Mouse (Mus musculus): ENCODE results near the gene Plekhg4.

Gene Plekhg4

DNA sequence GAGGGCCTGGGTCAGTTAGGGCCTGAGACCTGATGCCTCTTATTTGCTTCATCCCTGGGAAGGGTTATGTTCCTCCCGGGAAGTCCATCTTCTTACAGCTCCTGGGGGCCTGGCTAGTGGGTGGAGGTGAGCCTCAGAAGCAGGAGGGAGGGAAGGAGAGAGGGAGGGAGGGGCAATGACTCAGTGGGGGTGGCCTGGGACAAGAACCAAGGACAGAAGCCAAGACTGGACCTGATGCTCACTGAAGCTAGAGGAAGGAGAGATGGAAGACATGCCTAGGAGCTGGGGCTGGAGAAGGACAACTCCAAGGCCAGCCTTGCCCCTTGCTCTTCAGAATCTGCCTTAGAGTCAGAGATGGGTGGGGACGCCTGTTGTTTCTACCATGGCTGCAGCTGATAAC is at the start of gene Plekhg4:
Gene Plekhg4, plus strand, starts transcription at position 243 of the 400 bp plus-strand sequence.
- no peak for DNase-seq

DNA sequence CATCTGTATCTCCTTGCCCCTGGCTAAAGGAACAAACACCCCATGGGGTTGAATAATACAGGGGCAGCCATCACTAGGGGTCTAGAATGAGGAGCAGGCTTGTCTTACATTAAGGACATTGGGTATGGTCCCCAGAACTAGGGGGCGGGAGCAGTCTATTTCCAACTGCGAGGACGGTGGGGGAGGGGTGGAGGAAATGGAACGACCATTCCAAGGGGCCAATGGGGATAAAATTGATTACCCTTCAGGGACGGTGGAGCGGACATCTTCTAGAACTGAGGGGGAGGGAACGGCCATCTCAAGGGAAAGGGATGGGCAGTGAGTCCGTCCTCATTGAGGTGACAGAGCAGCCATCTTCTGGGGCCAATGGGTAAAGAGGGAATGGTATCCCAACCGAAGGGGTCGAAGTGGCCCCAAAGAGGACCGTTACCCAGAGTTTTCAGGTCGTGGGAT is 47.4 kb upstream of the Plekhg4 start:
- peak; percentile 56 for DNase-seq

DNA sequence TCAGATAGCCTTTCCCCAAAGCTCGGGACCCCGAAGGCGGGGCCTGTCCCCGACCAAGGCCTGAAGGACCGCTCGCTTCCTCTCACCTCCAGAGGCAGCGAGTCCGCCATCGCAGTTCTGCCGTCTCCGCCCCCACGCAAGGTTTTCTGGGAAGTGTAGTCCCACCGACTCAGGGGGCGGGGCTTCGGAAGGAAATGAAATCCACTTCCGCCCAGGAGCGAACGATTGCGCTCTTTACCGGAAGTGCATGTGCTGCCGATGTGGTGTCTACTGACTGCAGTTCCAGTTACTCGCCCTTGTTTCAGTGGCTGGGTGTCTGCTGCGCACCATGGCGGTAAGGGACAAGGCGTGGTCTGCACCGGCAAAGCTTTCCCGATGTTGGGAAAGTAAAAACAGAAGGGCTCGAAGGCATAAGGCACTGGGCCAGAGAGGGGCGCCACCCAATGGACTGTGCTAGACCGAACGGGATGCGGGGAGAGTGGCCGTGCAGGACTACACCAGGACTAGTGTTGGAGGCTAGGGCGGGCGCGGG is 46.9 kb upstream of the Plekhg4 start, which contains the start of the genes Lrrc29 and Tmem208:
Gene Lrrc29, minus strand, starts transcription at position 138 of the 532 bp plus-strand sequence.
Gene Tmem208, plus strand, starts transcription at position 214 of the 532 bp plus-strand sequence.
- peak; percentile 99 for DNase-seq

DNA sequence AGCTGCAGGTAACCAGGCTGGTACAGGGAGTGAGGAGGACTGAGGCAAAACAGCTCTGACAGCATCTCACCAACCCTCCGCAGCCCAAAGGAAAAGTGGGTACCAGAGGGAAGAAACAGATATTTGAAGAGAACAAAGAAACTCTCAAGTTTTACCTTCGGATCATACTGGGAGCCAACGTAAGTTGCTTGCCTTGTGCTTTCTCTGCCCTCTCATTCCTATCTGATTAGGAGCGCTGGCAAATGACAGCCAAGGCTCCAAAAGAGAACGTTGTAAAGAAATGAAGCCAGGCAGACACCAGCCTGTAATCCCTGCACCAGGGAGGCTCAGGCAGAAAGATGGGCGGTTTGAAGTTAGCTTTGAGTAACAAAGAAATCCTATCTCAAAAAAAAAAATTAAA is 46.1 kb upstream of the Plekhg4 start:
- DNase-seq, result no peak

DNA sequence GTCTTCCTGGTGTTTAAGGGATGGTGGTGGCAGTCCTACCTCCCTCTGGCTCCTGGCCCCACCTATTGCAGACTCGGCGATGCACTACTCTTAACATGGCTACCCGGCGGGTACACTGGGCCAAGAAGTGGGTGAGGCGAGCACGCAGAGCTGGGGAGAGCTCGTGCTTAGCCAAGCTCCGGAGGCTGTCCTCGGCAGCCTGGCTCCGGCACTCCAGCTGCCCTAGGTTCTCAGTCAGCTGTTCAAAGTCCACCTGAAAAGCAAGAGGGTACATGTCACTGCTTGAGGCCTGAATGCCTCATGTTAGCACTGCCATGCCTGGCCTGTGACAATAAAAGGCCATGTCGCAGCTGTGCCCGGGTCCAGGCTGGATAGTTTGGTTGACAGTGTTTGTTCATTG is 42.7 kb upstream of the Plekhg4 start:
- DNase-seq, result no peak

DNA sequence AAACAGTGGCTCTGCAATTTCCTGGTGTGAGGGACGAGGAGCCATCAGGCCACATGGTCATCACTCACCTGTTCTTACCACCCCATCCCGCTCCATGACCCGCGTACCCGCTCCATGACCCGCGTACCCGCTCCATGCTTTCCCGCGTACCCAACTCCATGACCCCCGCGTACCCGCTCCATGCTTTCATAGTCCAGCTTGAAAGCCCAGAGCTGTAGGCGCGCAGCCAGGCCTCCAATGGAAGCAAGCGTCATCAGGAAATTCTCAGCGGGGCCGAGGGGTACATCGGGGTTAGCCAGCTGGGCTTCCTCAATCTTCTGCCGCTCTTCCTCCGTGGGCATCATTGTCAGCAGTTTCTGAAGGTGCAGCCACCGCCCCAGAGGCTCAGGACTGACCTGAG is 41.6 kb upstream of the Plekhg4 start:
- no peak for DNase-seq

DNA sequence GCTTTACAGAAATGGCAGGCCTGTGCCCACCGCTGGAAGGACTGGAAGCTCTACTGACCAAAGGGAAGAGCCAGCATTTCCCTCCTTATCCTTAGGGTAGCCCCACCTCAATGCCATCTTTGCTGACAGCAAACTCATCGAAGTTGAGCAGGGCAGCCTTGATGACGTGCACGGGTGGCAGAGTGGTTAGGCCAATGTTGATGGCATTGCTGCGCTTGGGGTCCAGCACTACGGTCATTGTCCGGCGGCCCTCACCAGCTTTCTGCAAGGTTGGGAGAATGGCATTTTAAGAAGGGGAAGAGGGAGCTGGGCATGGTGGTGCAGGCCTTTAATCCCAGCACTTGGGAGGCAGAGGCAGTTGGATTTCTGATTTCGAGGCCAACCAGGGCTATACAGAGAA is 41.1 kb upstream of the Plekhg4 start:
- no peak for DNase-seq

DNA sequence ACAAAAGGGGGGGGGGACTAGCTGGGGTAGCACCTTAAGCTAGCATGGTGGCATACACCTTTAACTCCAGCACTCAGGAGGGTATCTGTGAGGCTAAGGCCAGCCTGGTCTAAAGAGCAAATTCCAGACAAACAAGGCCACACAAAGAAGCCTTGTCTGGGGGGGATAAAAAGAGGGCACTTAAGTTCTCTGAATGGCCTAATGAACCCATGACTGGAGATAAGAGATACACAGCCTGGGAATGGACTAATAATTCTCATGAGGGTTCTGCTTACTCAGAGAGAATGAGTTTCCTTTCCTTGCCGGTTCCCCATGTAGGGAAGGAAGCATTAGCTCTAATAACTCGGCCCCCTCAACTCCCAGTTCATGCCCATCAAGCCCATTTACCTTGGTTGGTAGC is 40.6 kb upstream of the Plekhg4 start:
- no peak for DNase-seq

DNA sequence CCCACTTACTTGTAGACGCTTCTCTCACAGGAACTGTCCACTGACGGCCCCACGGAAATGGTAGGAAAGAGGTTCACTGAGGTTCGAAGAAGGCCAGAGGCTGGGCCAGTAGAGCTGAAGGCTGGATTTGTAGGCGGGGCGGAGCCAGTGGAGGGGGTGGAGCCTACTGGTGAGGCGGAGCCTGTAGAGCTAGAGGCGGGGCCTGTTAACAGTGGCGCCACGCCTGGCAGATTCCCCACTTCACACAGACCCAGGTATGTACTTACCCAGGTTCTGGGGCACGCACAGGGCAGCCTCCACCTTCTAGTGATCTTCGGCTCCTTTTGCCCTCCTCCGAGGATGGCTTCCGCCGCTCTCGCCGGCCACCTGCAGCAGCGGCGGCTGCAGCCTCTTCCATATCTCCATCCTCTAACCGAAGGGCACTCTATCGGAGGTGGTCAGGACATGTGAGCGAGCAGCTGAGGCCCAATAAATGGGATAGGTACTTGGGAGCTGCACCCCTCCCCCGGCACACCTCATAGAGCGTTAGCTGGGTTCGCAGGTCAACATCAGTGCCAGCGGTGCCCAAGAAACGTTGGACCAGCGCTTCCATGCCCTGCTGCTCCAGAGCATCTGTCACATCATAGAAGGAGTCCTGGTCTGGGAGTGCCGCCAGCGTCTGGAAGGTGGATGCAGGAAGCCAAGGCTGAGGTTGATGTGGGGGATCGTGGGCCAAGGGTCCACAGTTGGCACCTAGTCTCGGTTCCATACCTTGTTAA is 36.5 kb upstream of the Plekhg4 start:
- DNase-seq, result no peak

DNA sequence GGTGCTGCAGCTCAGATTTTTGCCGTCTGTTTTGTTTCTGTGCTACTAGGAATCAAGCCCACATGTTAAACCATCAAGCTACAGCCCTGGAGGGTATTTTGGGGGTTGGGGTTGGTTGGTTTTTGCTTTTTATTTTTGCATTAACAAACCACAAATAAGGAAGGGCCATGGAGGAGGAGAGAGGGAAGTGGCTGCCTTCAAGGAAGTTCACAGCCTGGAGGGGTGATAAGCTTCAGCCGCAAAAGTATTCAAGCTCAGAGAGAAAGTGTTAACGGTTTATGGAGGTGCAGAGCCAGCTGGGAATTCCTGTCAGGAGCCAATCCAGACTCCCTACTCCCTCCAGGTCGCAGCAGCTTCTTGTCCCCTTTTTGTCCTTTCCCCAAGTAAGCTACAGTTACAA is 34.1 kb upstream of the Plekhg4 start:
- DNase-seq, result no peak

DNA sequence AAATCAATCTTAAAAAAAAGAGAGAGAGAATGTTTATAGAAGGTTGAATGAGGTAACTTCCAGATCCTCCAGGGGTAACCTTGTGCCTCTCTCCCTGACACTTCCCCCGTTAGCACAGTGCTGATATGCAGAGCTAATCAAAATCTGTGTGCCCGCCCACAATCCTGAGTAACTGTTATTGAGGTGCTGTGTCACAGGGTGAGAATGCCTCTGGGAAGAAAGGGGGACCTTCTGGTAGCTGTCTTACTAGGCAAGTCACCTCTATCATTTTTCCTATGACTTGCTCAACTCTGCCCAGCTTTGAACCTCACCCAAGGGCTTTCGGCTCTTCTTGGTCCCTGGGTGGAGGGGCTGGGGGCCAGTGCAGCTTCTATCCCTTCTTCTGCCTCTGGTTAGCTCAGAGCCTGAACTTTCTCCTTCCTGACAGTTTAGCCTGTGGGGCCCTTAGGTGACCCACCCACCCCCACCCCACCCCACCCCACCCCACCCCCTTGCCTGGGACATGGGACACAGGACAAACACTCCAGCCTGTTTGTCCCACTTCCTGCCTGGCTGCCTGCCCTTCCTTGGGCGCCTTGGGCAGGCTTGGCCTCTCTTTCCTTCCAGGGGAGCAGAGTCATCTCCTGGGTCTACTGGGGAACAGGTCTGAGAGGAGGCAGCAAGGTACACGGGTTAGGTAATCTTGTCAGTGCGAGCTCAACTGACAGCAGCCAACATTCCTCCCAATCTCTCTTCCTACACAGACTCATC is 33.0 kb upstream of the Plekhg4 start:
- peak; percentile 49 for DNase-seq

DNA sequence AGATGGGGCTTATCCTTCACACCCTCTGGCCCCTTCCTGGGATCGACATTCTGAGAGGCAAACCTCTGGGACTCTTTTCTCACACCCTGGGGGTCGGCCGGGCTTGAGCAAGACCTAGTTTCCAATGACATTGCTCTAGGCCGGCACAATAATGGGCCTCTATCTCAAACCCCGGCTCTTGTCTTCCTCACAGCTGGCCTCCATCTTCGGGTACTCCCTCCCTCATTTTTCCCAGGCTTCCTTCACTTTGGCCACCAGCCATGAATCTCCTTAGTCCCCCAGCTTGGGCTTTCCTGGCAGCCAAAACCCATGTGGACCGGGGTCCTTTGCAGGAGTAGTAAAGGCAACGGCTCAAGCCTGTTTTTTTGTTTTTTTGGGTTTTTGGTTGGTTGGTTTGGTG is 31.7 kb upstream of the Plekhg4 start:
- no peak for DNase-seq

DNA sequence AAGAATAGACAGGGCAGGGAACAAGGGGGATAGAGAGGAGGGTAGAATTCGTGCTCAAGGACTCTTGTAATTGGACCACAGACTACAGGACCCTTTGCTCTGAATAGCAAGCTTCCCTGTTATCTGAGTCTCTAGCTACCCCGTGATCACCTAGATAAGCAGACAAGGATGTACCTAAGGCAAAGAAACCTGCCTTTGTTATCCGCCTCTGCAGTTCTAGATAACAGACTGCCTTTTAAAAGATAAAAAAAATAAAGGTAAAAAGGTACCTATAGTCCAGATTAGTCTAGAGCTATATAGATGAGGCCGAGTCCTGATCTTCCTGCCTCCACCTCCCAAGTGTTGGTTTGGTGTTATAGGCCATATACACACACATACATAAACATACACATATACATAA is 30.3 kb upstream of the Plekhg4 start:
- no peak for DNase-seq

DNA sequence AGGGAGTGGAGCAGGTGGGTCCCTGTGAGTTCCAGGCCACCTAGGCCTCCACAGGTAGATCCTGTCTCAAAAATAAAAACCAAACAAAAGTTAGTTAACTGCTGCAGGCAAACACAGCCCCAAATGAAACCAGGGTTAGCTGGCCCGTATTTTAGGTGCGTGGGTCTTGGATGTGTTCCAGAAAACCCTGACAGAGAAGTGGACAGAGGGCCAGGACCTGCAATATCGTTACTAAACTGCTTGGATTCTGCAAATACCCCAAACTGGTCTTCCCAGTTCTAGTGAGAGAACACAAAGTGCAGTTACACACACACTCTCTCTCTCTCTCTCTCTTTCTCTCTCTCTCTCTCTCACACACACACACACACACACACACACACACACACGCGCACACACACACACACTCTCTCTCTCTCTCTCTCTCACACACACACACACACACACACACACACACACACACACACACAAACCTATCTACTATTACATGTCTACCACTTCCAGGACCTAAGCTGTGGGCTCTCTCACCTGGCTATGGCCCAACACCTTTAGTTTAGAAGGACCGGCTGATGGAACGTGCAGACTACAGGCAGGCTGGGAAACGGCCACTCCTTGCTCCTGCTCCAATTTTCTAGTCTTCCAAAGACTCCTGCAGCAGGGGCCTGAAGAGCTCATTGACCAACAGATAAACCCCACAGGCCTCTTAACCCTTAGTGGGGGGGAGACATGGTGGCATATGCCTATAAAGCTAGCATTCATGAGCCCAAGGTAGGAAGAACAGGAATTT is 29.1 kb upstream of the Plekhg4 start:
- no peak for DNase-seq

DNA sequence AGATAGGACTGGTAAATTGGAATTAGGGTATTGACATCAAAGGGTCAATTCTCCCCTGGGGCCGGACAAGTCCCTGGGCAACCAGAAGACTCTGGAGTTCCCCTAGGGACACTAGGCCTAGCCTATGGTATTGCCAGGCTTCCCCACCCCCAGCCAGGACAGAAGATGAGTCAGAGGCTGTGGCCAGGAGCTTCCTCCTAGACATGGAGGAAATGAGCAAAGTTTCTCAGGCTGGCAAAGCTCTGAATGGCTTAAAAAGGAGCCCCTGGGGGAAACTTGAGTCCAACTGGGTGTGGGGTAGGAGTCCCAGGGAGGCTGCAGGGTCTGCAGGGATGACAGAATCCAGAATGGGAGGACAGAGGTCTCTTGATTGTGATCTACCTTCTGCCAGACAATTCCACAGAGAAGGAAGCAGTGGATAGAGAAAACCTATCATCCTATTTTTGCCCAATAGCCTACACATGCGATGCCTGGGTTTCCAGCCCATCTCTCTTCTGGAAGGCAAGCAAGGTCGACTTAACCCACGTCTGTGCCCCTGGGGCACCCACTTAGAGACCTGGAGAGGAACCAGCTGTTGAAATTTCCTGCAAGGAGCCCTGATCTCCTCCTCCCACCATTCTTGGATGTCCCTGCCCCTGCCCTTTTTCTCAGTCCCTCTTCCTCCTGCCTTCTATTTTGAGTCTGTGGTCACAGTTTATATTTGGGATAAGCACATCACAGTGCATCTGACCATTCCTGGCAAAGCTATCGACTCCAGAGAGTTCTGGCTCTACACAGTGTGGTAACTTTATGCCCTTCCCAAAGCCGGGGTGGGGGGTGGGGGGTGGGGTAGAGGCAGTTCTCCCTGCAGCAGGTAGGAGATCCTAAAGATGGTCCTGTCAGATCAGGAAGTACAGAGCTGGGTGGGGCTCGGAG is 27.8 kb upstream of the Plekhg4 start:
- DNase-seq, result no peak

DNA sequence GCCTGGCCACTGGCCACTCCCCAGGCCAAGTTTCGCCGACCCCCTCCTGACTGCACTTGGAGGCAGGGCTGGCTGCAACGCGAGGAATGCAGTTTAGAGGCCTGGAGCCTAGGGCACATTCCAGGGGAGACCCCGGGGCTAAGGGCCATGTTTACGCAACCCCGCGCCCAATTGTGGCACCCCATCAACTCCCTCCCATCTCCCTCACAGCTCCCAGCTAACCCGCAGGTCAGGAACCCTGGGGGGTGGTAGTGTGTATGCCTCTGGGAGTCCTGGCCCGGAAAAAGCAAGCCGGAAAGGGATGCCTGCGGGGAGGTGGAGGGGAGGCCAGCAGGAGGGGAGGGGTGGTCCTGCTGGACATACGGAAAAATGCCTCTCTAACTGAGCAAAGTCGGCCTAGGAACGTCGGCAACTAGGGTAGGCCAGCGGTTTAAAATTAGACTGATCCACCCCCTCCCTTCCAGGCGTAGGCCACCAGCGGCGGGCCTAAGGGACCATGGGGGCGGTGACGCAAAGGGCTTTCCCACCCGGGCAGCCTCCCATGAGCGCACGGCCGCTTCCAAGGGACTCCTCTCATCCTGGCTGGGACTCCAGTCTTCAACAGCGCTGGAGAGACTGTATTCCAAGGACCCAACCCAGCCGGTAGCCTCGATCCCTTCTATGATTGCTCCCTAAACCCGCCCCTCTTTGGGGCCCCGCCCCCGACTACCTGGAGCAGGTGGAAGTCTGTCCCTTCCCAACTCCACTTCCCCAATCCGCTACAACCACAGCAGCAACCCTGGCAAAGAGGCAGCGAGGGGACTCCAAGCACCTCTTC is 26.3 kb upstream of the Plekhg4 start:
- DNase-seq, result no peak

DNA sequence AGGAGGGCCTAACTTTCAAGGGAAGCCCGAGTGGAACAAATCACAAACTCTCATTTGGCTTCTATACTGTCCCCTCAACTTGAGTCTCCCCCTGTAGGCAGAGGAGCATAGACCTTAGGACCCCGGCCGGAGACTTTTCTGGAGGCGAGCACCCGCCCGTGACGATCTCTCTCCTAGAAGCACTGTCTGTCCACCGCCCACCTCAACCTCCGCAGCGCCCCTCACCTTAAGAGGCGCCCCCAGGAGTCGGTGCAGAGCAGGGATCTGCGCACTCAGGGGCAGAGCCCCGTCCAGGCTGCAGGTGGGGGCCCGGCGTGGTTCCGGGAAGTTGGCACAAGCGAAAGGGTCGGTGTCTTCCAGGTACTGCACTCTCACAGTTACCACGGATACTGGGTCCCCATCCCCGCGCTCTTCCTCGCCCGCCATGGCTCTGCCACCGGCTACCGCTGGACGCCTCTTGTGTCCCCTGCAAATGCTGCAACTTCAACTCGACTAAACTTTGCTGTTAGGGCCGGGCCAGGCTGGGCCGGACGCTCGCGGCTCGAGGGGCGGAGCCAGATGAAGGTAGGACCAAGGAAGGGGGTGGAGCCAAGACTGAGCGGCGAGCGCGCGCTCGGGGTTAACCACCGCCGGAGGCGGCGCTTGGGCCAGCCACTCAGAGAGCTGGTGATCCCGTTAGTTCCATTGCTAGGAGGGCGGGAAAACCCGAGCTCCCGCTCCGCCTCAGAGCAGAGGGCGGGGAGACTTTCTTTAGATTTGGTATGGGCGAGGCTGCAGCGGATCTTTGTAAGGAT is 25.4 kb upstream of the Plekhg4 start, which contains the start of gene Fhod1:
Gene Fhod1, minus strand, starts transcription at position 526 of the 794 bp plus-strand sequence.
- DNase-seq, result peak; percentile 96

DNA sequence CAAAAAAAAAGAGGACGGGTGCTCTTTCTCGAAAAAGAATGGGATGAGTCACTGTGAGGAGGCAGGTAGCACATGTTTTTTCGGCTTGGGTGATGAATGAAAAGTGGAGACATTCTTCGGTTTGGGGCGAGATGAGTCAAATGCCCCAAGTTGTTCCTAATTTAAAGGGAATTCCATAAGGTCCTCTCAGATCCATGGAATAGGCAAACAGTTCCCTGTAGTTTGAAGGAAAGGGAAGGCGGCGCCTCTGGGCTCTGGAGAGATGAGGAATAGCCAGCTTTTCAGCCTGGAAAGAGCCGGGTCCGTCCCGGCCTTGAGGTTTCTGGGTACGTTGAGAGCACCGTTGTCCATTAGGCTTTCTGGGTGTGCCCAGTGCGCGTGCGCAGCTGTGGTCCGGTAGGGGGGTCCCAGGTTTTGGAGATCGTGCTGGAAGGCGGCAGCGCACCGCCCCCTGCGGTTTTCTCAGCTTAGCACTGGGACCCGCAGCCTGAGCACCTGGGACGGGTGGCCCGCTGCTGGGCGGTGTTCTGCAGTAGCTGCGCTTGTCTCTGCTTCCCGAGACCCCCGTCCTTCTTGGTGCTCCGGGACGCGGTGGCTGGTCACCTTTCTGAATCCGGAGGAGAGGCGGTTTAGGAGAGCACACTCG is 24.5 kb upstream of the Plekhg4 start, which contains the start of gene Slc9a5:
Gene Slc9a5, plus strand, starts transcription at position 394 of the 646 bp plus-strand sequence.
- DNase-seq, result peak; percentile 59

DNA sequence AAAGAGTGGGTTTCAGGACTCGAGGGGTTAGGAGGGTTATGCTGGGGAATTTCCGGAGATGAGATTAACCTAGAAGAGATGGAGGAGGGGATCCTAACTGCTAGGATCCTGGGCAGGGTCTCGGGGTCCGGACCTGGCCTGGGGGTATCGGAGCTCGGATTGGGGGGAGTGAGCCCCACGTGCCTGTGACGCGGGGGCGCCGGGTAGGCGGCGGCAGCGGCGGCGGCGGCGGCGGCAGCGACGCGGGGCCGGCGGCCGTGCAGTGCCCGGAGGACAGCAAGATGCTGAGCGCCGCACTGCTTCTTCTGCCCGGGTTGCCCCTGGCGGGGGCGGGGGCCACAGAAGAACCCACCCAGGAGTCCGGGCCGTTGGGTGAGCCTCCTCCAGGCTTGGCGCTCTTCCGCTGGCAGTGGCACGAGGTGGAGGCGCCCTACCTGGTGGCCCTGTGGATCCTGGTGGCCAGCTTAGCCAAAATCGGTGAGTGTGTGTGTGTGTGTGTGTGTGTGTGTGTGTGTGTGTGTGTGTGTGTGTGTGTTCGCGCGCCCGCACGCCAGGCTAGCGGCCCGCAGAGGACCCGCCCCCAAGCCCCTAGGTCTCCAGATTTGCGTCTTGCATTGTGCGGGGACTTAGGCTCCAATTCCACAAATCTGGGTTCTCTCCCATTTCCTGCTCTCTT is 23.8 kb upstream of the Plekhg4 start:
- no peak for DNase-seq
